Mouse (Mus musculus) layer of hippocampus, postnatal 14 days (tissue): ENCODE data around the gene Hs1bp3. TPM values are rescaled to one million over a fixed set of nuclear protein-coding genes. Genes with fewer than 3 reads are reported as not detected.
A peak's percentile ranks its signal among the peaks of the same experiment; 100 is the strongest.

Source experiments
- DNase-seq, 2 experiments: peaks; one replicate each; pipeline ENCODE4 v3.0.0; 2021 to 2022; ENCODE audit warnings: low spot score in 2 of 2, mixed read lengths in 1 of 2
- total RNA-seq, 2 experiments: library from RNA; stranded (reverse); gene quantifications; 2 replicates each; pipeline ENCODE4 v1.2.3; 2021

Gene Hs1bp3
- total RNA-seq, 2 experiments from 2014 or later = 10.3 to 11.6 TPM

- DNase-seq = no peak
Measured at GRCm38 (mm10) chr12:8334261-8334660, 21.0 kb downstream of the Hs1bp3 start.

DNA sequence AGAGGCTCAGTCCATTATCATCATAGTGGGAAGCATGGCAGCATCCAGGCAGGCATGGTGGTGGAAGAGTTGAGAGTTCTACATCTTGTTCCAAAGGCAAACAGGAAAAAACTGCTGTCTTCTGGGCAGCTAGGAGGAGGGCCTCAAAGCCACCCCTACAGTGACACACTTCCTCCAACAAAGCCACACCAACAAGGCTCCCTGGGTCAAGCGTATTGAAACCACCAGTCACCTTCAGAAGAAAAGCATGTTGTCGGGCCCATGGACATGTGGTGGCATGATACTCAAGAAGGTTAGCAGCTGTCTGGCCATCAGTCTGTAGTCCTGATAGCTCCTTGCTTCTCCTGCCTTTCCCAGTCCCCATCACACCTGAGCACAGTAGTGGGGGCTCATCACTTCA lies 22.3 kb downstream of the Hs1bp3 start:
- DNase-seq = no peak

- DNase-seq = no peak
Measured at GRCm38 (mm10) chr12:8336601-8337285, 23.5 kb downstream of the Hs1bp3 start.

DNA sequence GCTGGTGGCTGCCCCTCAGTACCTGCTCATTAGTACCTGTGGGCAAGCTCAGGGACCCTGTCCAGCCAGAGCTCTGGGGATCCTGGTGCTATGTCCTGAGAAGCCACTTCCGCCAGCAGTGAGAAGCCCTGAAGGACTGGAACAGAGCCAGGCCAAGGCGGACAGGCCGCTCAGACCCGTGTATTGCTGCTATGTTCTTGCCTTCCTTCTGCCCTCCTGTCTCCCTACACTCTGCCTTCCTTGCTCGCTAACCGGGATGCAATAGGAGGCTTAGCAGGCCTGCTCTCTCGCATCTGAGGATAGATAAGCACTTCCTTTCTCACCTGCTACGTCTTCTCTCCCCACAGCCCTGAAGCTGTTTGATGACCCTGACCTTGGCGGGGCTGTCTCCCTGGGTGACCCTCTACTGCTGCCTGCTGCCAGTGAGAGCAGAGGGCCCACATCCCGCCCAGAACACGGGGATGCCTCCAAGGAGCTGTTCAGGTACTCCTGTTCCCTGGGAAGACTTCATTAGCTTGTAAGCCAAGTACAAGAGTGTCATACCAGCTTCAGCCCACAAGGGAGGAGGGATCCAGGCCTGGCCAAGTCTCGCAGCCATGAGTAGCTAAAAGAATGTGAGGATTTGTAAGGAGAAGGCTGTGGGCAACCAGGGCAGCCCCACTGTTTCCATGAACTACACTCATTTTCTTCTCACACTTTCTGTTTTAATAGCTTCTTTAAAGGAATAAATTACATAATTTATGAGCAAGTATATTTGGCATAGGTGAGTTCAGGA lies 24.2 kb downstream of the Hs1bp3 start:
- no peak for DNase-seq

GRCm38 (mm10) chr12:8338491-8338890 lies 25.3 kb downstream of the Hs1bp3 start:
- DNase-seq = no peak

GRCm38 (mm10) chr12:8338918-8339317 lies 25.7 kb downstream of the Hs1bp3 start:
- DNase-seq = no peak

DNA sequence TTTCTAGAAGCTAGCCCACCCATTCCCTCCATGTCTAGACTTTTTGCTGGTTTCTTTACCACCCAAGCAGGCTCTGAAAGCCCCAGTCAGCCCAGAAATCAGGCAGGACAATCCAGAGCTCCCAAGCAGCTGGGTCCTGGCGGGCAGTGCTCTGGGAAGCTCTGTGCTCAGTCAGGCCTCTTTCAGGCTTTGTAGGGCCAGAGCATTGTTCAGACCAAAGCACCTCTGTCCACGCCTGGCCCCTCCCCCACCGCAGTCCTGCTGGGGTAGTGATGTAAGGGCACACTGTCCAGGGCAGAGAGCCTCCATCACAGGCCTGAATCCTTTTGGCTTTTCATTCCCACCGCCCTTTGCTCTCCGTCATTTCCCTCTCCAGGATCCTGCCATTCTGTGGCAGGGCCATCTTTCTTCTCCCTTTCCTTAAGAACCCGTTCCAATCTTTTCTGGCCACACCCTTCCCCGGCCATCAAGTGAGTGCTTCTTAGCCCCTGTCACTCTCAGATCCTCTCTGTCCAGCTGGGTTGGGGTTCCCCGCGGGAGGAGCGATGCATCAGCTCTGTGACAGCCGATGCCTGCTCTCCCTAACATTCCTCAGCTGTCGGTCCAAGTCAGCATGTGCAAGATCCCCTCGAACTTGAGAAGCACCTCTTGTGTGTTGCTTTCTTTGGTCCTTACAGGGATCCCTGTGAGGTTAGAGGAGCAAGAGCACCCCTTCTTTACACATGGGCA lies 26.5 kb downstream of the Hs1bp3 start:
- no peak for DNase-seq

GRCm38 (mm10) chr12:8341008-8341407 lies 27.8 kb downstream of the Hs1bp3 start:
- no peak for DNase-seq

GRCm38 (mm10) chr12:8343381-8343780 lies 30.1 kb downstream of the Hs1bp3 start:
- DNase-seq = no peak

GRCm38 (mm10) chr12:8344897-8345296 lies 31.7 kb downstream of the Hs1bp3 start:
- DNase-seq = peak; percentile 57 to 75

DNA sequence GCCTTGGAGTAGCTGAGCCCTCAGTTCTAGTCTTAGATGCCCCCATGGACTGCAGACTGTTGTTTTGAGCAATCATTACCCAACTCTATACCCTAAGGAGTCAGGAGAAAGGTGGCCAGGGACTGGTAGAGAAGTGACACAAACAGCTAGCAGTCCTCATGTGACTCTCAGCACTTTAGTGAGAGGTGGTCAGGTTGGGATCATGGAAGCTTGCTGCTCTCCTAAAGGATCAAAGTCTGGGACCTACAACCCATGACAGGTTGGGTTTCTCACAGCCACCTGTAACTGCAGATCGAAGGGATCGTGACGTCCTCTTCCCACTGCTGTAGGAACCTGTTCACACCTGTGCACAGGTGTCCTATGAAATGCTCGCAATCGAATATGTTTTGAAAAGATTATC lies 32.3 kb downstream of the Hs1bp3 start:
- DNase-seq = no peak

DNA sequence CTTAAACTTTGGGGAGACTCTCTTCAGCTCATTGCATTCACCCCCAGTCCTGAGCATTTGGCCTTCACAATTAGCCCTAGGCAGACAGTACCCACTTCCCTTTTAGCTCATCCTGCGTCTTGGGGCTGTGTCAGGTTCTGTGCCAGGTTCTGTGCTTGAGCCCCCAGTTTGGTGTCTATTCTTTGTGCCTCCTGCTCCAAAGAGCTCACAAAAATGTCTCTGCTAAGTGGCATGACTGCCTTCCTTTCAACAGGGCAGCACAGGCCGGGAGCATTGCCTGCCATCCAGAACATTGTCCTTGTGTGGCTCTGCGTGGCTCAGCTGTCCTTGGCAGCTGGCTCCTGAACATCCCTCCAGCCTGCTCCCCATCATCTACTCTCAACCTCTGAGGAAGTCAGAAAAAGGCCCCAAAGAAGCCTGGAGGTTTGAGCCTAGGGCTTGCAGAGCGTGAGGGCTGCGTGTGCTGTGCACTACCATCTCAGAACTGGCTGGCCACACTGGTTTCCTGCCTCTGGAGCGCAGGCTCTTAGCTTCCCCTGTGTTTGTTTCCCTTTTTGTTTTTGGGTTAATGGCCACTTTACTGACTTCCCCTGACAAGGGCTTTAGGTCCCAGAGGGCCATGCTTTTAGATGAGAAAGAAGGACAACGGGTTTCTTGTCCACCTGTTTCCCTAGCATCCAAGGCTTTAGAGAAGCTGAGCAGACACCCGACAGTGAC lies 34.7 kb downstream of the Hs1bp3 start:
- no peak for DNase-seq

DNA sequence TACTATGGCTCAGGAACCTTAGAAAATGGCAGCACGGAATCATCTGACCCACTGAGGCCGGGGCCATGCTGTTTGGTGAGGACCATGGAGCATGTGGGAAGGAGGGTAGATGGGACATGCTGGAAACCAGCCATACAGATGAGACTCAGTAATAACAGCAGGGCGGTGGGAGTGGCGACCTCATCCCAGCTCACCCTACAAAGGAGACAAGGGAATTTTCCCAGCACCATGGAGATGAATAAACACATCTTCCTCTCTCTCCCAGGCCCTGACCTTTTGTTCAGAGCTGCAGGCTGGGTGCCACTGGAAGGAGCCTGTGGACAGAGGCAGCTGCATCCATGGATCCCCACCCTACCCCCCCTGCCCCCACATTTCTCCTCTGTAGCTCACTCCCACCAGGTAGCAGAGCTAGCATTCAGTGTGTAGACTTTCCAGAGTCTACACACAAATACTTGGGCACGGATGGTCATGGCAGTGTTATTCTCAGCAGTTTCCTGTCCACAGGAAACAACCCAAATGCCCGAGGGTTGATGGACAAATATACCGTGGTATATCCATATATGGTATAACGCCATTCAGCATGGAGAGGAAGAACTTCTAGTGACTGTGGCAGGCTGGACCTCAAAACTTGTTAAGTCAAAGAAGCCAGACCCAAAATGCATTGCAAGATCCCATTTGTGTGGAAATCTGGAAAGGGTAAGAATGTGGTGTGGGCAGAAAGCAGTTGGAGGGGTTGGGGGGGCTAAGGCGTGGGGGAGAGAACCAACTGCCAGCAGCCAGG lies 35.7 kb downstream of the Hs1bp3 start:
- no peak for DNase-seq

DNA sequence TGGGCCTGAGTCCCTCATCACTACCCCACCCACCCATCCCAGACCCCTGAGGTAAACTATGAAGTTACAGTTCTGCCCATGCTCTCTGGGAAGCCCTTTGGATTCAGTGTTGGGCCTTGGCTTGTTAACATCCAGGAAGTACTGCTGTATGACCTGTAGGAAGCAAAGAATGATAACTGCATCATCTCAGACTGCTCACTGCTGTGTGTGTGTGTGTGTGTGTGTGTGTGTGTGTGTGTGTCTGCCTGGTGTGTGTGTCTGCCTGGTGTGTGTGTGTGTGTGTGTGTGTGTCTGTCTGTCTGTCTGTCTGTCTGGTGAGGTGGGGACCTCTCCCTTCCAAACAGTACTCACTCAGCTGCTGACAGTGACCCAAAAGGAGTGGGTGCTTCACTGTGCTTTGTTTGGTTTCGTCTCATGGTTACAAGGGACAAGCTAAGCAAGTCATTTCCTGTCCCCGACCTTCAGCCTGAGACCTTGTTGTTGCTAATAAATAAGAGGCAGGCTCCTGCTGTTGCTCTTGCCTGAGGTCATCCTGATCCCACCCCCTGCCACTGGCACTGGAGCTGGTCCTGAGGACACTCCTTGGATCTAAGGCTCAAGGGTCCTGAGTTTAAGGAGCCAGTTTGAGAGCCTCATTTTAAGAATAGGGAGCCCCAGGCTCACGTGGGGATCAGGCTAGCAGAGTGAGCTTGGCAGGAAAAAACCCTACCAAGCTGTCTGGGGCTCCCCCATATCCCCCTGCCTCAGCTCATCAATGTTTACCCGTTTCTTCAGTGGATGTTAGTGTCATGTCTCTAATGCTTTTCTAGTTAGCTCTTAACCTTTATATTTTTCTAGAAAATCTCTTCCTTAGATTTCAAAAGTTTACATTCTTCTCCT lies 38.0 kb downstream of the Hs1bp3 start:
- DNase-seq = no peak

GRCm38 (mm10) chr12:8353071-8353470 lies 39.8 kb downstream of the Hs1bp3 start:
- no peak for DNase-seq

DNA sequence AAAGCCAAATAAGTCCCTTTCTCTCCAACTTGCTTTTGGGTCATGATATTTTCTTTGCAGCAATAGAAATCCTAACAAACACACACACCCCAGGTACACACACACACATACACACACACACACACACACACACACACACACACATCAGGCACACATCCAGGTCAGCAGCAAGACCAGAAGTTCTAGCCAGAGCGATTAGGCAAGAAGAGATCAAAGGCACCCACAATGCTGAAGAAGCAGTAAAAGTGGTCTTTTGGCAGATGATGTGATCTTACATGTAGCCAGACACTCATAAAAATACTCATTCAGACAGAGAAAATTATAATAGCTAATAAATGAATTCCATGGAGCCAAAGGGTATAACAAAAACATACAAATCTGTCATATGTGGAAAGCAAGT lies 41.0 kb downstream of the Hs1bp3 start:
- no peak for DNase-seq

- no peak for DNase-seq
Measured at GRCm38 (mm10) chr12:8355011-8355410, 41.8 kb downstream of the Hs1bp3 start.

DNA sequence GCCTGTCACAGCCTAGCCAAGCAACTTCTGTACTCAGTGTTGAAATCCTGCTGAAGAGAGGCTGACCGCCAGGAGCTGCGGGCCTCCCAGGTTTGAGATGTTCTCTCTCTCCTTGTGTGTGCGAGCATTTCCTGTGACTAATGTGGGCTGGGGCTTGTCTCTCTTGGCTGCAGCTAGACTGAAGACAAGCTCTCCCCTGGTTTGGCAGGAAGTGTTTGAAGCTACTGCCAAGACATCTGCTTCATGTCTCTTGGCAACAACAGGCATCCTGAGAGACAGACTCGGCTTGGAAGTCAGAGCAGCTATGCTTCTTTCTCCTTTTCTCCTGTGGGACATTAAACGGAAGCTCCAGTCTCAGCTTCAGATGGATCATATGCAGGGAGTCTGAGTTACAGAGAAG lies 44.2 kb downstream of the Hs1bp3 start:
- DNase-seq = peak; percentile 63 to 88

- DNase-seq = no peak
Measured at GRCm38 (mm10) chr12:8358344-8358966, 45.2 kb downstream of the Hs1bp3 start.
